Mouse (Mus musculus): ENCODE data around the gene Emc10.

The Emc10 gene

DNA sequence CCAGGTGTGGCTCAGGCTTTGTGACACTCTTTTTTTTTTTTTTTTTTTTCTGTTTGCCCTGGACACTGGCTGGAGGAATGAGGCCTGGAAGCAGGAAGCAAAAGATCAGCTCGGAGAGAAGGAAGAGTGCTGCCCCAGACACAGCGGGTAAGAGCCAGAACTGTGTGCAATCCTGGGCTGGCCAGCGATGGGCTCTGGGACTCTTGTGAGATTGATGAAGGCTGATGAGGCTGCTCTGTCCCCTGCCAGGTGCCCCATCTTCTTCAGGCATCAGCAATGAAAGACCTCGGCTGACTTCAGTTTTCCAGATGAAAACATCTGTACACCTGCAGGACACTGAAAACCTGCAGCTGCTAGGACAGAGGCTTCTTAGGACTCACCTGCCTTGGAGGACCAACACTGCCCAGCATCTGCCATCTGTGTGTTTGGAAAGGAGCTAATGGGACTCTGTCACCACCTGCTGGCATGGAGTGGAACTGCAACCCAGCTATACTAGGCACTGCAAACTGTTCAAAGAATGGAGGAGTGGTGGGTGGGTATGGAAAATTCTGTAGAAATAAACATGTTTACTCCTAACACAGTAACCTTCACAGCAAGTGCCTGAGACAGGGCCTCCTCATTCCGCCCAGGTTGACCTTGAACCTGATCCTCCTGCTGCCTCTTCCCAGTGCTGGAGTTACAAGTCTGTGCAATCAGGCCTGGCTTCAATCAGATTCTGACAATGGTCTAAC lies 11.3 kb downstream of the Emc10 start:
- peak; percentile 81 to 83 for DNase-seq

DNA sequence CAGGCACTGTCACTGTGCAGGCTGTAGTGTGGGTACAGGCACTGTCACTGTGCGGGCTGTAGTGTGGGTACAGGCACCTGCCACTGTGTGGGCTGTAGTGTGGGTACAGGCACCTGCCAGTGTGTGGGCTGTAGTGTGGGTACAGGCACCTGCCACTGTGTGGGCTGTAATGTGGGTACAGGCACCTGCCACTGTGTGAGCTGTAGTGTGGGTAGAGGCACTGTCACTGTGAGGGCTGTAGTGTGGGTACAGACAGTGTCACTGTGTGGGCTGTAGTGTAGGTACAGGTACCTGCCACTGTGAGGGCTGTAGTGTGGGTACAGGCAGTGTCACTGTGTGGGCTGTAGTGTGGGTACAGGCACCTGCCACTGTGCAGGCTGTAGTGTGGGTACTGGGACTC lies 12.2 kb downstream of the Emc10 start:
- no peak for DNase-seq

- DNase-seq: no peak
Observed at GRCm38 (mm10) chr7:44482836-44483435, 13.4 kb downstream of the Emc10 start.

DNA sequence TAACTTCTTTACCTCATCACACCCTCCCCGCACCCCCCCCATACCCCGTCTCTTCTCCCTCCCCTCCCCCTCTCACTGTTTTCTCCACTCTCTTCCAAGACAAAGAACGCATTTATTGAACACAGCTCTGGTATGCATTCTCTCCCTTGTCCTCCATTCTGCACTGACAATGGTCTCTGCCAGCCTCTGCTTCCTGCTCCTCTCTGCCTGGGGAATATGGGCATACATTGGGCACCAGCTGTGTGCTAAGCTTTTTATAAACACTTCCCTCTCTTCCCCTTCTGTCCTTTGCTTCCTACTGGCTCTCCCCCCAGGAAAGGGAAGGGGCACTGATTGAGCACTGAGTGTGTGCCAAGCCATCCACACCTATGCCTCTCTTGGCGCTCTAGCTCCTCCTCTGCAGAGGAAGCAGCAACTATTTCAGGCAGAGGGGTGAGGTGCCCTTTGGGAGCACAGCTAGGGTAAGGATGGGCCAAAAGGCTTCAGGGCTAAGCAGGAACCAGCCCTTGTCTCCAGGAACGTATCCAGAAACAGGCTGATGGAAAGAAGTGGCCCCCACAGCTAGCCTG lies 21.2 kb downstream of the Emc10 start:
- no peak for DNase-seq

- no peak for DNase-seq
Observed at GRCm38 (mm10) chr7:44474419-44474818, 21.9 kb downstream of the Emc10 start.

GRCm38 (mm10) chr7:44472961-44473646 lies 23.2 kb downstream of the Emc10 start:
- DNase-seq: no peak

- DNase-seq: no peak
Observed at GRCm38 (mm10) chr7:44472558-44472885, 23.8 kb downstream of the Emc10 start.

DNA sequence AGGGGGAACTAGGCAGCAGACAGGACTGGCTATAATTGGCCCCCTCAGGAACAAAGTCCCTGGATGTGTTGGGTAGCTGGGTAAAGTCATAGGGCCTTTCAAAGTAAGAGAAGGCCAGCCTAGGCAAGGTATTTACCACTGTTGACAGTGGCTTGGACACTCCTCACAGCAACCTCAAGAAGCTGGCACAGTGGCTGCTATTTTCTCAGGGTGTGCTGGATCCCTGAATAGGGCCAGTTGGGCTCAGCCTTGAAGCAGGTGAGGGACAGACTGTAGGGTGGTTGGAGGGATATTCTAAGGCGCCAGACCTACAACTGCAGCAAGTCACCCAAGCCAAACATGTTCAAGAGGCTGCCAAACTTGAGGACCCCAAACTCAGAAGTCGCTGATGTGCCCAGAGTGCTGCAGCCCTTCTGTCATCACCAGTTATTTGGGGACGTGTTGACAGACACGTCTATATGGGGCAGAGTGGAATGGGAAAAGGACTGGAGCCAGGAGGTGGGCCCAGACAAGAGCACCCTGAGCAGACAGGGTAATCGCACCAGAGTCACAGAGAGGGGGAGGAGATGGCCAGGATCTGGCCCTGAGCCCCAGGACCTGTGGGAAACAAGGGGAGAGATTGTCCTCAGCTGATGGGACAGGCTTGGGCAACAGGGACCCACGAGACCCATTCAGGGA lies 24.3 kb downstream of the Emc10 start:
- DNase-seq: no peak

DNA sequence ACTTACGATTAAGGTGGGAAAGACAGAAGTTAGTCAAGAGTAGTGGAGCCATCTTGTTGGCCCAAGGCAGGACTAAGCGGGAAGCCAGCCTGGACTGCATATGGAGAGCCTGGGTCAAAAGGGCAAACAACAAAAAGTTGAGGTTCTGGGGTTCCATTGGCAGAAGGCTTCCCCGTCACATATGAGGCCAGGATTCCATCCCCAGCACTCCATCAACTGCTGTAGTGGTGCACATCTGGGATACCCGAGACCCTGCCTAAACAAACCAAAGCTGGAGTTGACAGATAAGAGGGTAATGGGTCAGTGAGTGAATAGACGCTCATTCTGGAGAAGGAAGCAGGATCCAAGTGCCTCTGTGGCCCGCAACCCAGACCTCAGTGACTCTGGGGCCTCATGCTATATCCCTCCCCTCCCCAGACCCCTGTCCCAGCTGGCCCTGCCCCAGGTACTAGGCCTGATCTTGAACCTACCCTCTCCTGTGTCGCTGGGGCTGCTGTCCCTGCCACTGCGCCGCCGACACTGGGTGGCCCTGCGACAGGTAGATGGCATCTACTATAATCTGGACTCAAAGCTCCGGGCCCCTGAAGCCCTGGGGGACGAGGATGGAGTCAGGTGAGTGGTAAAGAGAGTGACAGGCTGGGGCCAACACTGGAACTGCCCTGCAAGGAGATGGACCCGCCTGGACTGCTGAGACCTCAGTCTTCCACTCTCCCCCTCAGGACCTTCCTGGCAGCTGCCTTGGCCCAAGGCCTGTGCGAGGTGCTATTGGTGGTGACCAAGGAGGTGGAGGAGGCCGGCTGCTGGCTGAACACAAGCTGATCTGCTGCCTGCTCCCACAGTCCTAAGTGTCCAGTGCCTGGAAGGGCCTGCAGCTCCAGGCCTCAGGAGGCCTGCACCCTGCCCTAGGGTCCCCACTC lies 25.4 kb downstream of the Emc10 start:
- DNase-seq: no peak

GRCm38 (mm10) chr7:44469677-44470675 lies 26.4 kb downstream of the Emc10 start:
- no peak for DNase-seq

- DNase-seq: no peak
Observed at GRCm38 (mm10) chr7:44468644-44469285, 27.6 kb downstream of the Emc10 start.

GRCm38 (mm10) chr7:44467811-44468411 lies 28.4 kb downstream of the Emc10 start, which contains the start of gene Josd2:
Gene Josd2 (plus strand): TSS chr7:44467980.
- peak; percentile 90 to 93 for DNase-seq

GRCm38 (mm10) chr7:44466888-44467311 lies 29.4 kb downstream of the Emc10 start:
- DNase-seq: no peak

- no peak for DNase-seq
Observed at GRCm38 (mm10) chr7:44466006-44466887, 30.1 kb downstream of the Emc10 start.

DNA sequence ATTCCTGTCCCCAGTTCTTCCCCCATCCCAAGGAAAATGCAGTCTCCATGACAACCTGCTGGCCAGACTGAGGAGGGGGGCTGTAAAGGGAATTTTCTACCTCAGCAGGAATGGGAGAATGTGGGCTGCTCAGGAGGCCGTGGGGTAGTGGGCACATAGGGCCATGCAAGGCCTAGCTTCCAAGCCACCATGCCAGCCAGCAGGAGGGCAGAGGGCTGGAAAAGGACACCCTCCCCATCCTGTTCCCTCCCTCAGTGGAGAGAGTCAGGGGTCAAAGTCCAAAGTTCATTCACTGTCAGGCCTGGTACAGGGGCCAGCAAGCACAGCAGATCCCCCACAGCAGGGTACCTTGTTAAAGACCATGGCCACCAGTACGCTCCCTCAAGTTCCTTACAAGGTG lies 31.2 kb downstream of the Emc10 start, which contains the start of gene Aspdh:
Gene Aspdh, plus strand, starts transcription at position 281 of the 400 bp plus-strand sequence.
- DNase-seq: no peak

DNA sequence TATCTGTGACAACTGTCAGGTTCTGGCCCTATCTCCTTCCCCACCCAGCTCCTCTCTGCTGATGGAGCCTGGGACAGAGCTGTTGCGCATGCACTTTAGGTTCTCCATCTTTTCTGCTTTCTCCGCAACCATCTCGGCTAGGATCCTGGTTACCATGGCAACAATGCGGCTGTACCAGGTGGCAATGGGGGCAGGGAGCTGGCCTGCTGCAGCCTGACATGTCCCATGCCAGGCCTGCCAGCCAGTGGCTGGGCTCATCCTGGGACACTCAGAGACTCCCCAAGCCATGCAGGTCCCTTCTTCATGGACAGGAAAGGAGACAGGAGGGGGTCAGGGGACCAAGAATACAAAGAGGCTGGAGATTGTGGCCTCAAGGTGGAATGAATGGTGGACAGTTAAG lies 31.8 kb downstream of the Emc10 start:
- no peak for DNase-seq

DNA sequence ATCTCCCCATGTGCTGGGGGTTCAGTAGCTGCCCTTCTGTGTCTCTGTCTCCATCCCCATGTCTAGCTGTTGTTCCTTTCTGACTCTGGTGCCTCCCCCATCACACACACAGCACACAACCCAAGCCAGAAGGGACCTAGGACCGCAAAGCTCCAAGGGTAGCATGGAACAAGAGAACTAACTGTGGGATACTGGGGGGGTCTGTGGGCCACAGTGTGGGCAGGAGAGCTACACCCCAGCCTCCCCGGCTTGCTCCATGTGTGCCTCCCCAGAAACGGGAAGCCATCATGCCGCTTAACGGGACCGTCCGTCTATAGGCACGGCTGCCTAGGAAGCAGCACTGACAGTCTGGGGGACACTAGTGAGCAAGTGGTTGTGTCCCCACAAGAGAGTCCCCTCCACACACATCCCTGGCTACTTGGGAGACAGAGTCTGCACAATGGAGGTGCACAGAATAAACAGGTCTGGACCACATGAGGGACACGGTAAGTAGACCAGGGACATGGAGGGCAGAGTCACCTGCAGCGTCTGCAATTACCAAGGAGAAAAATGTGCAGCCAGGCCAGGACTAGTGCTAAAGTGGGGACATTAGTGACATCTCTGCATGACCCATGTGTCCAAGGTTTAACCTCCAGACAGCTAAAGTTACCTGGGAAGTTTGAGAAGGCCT lies 32.6 kb downstream of the Emc10 start:
- no peak for DNase-seq

DNA sequence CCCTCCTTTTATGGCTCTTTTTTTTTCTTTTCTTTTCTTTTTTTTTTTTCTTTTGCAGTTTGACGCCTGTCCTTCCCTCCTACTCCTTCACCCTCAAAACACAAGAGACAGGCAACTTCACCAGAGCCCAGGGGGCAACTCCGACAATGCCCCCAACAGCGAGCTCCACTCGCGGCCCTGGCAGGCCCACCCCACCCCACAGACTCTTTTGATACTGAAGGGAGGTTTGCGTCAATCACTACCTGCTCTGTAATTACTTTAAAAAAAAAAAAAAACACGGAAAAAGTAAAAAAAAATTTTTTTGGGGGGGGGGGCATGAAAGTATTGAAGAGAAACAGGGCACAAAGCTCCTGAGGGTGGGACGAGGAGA lies 33.3 kb downstream of the Emc10 start:
- no peak for DNase-seq

All from B cell, adult 2 months (primary cell).